8 mouse cellular contexts compared by ENCODE assay signal in genomic region chr6:128842945-128843478, GRCm38 (mm10). TPM values are rescaled to one million over a fixed set of nuclear protein-coding genes. Genes with fewer than 3 reads are reported as not detected.
DNase-seq lines count a peak whose midpoint lies in the region; ATAC-seq and TF ChIP-seq lines count a peak whose summit lies in the region.

No protein-coding gene starts in this region.

- peak overlapping the region; percentile 80 to 85 for H3K4me3 ChIP-seq in ES-E14 (ENCODE audit: insufficient read depth in 1 of 2, low read depth in 1 of 2, low read length in 2 of 2, poor library complexity in 1 of 2, severe bottlenecking in 1 of 2)
- H3K4me3 ChIP-seq in forebrain, embryonic 14.5 days (ENCODE audit: low read depth, low read length), result peak overlapping the region; percentile 76
- H3K4me3 ChIP-seq in liver, postnatal 0 days (ENCODE audit: low read depth, low read length), result peak overlapping the region; percentile 77
- peak overlapping the region; percentile 59 for H3K4me3 ChIP-seq in neural tube, embryonic 13.5 days

- H3K4me2 ChIP-seq in forebrain, embryonic 14.5 days (ENCODE audit: low read length), result peak overlapping the region; percentile 68
- H3K4me2 ChIP-seq in liver, postnatal 0 days (ENCODE audit: low read depth, low read length), result peak overlapping the region; percentile 97
- peak overlapping the region; percentile 82 for H3K4me2 ChIP-seq in neural tube, embryonic 13.5 days

- in situ Hi-C loops in ES-E14 (cut with MboI; ENCODE audit: low sequenced_read_pairs in 2 of 2, unreplicated experiment in 2 of 2), result no loop called here

- ATAC-seq in forebrain, embryonic 14.5 days, result peak; percentile 75
- peak; percentile 65 for ATAC-seq in liver, postnatal 0 days
- ATAC-seq in neural tube, embryonic 13.5 days (ENCODE audit: low read depth), result peak; percentile 85

- peak overlapping the region; percentile 81 for H3K9ac ChIP-seq in ES-E14 (ENCODE audit: insufficient read depth, low read depth, low read length, poor library complexity, severe bottlenecking)
- H3K9ac ChIP-seq in forebrain, embryonic 14.5 days (ENCODE audit: low read length), result peak overlapping the region; percentile 69
- peak overlapping the region; percentile 77 for H3K9ac ChIP-seq in liver, postnatal 0 days (replicated peaks)
- peak overlapping the region; percentile 79 for H3K9ac ChIP-seq in neural tube, embryonic 13.5 days

- peak; percentile 83 for DNase-seq in ES-E14 (ENCODE audit: low read depth, low spot score)
- peak; percentile 92 for DNase-seq in cerebellum, adult 11 months
- peak; percentile 97 for DNase-seq in forebrain, embryonic 14.5 days (ENCODE audit: low spot score)
- DNase-seq in heart, postnatal 14 days, result peak; percentile 88 to 91
- DNase-seq in layer of hippocampus, adult 11-12 months (ENCODE audit: low spot score), result peak; percentile 95
- peak; percentile 93 for DNase-seq in liver, postnatal 0 days
- peak; percentile 97 for DNase-seq in telencephalon, adult 2 months (ENCODE audit: low read depth, low spot score)

- peak; percentile 26; the same call in 1 of the 2 replicates for TF ChIP-seq CTCF in liver, postnatal 0 days (IDR thresholded peaks at IDR 0.05; ENCODE audit: low read depth)

- H3K36me3 ChIP-seq in ES-E14 (ENCODE audit: control insufficient read depth, insufficient read depth, low read length, poor library complexity, severe bottlenecking), result no peaks in the 10 kb centered on the region
- H3K36me3 ChIP-seq in forebrain, embryonic 14.5 days (ENCODE audit: control insufficient read depth, insufficient read depth, low read length), result no peaks in the 10 kb centered on the region
- no peaks in the 10 kb centered on the region for H3K36me3 ChIP-seq in liver, postnatal 0 days (replicated peaks; ENCODE audit: insufficient read depth, low read length)
- no peaks in the 10 kb centered on the region for H3K36me3 ChIP-seq in neural tube, embryonic 13.5 days

- H3K27ac ChIP-seq in ES-E14 (ENCODE audit: insufficient read depth, low read depth, low read length, poor library complexity, severe bottlenecking), result peak overlapping the region; percentile 35; the same call in 1 of the 2 replicates
- peak overlapping the region; percentile 85 for H3K27ac ChIP-seq in forebrain, embryonic 14.5 days (ENCODE audit: low read depth, low read length)
- peak overlapping the region; percentile 86 for H3K27ac ChIP-seq in liver, postnatal 0 days (ENCODE audit: low read depth)
- H3K27ac ChIP-seq in neural tube, embryonic 13.5 days (replicated peaks), result peak overlapping the region; percentile 91

- peaks cover 0 to 5% of the 10 kb centered on the region in 2 experiments; a peak in 2 of 4 replicates for H3K4me1 ChIP-seq in ES-E14 (ENCODE audit: control insufficient read depth in 2 of 2, insufficient read depth in 2 of 2, low read length in 2 of 2, poor library complexity in 1 of 2)
- H3K4me1 ChIP-seq in forebrain, embryonic 14.5 days (ENCODE audit: control insufficient read depth, insufficient read depth, low read length), result peaks cover 6% of the 10 kb centered on the region
- H3K4me1 ChIP-seq in liver, postnatal 0 days (ENCODE audit: insufficient read depth), result peaks cover 13% of the 10 kb centered on the region; the same call in 1 of the 2 replicates
- H3K4me1 ChIP-seq in neural tube, embryonic 13.5 days (replicated peaks), result peaks cover 24% of the 10 kb centered on the region

- intact Hi-C loops in heart, postnatal 14 days (cut with DNase I), result loop anchor here (10.0 kb wide), 1 partner anchor 692 kb away; the partner anchor contains the start of gene Gabarapl1

- 0% methylated on average over 44 of the region's 44 CpGs for WGBS in forebrain, embryonic 14.5 days
- under 1% methylated on average over 44 of the region's 44 CpGs for WGBS in liver, postnatal 0 days (ENCODE audit: insufficient replicate concordance)
- WGBS in neural tube, embryonic 13.5 days, result under 1% methylated on average over 44 of the region's 44 CpGs

- no peaks in the 10 kb centered on the region for H3K9me3 ChIP-seq in ES-E14 (ENCODE audit: control insufficient read depth, insufficient read depth, low read depth, low read length)
- no peaks in the 10 kb centered on the region for H3K9me3 ChIP-seq in forebrain, embryonic 14.5 days (replicated peaks; ENCODE audit: control insufficient read depth, low read length)
- H3K9me3 ChIP-seq in liver, postnatal 0 days (ENCODE audit: low read length), result no peaks in the 10 kb centered on the region
- no peaks in the 10 kb centered on the region for H3K9me3 ChIP-seq in neural tube, embryonic 13.5 days

- no peak for TF ChIP-seq EP300 in liver, postnatal 0 days (IDR thresholded peaks at IDR 0.05; ENCODE audit: low read depth)

- H3K27me3 ChIP-seq in forebrain, embryonic 14.5 days (replicated peaks; ENCODE audit: control insufficient read depth, insufficient read depth, low read length), result no peaks in the 10 kb centered on the region
- no peaks in the 10 kb centered on the region for H3K27me3 ChIP-seq in liver, postnatal 0 days (ENCODE audit: insufficient read depth, low read length)
- no peaks in the 10 kb centered on the region for H3K27me3 ChIP-seq in neural tube, embryonic 13.5 days

TF ChIP-seq in ES-E14, 5 proteins besides CTCF, POLR2A, EP300 and RAD21:
- TF ChIP-seq MAFK (IDR thresholded peaks at IDR 0.05; ENCODE audit: insufficient read depth, low read depth, low read length) (peak; percentile 83), ZNF384 (IDR thresholded peaks at IDR 0.05; ENCODE audit: low read depth, low read length) (no peak), ZC3H11A (IDR thresholded peaks at IDR 0.05; ENCODE audit: borderline replicate concordance, low read depth, low read length) (no peak), HCFC1 (IDR thresholded peaks at IDR 0.05; ENCODE audit: borderline replicate concordance, insufficient read depth, low read length) (0 out of 2 replicates have a peak, but pooled peaks have one; percentile 7), CHD2 (IDR thresholded peaks at IDR 0.05; ENCODE audit: low read depth, low read length) (0 out of 2 replicates have a peak, but pooled peaks have one; percentile 21)
TF ChIP-seq in ES-E14: peak in this region for 3.

RNA-seq across cellular contexts. Expression of gene Klrb1b, which starts 16.9 kb away (rescaled TPM):
- total RNA-seq in ES-E14 (2012; rRNA removed), result not detected in 2 replicates
- polyA plus RNA-seq in forebrain, embryonic 14.5 days (2014; fragmentation: Nextera tagmentation; extraction: Ambion mirVana), result not detected in 2 replicates
- total RNA-seq in heart, postnatal 14 days (2021), result under 1 TPM in 1 of 2 experiments, not detected in 1; 0.17 TPM
- 0.32 and 0.39 TPM in 2 replicates for polyA plus RNA-seq in liver, postnatal 0 days (2015; fragmentation: Nextera tagmentation; extraction: Ambion mirVana)
- not detected in 2 replicates for polyA plus RNA-seq in neural tube, embryonic 13.5 days (2015; fragmentation: Nextera tagmentation; extraction: Ambion mirVana)

RNA-seq across cellular contexts. Expression of gene Gm44511, which starts 16.9 kb away (rescaled TPM):
- not detected in 2 replicates for total RNA-seq in ES-E14 (2012; rRNA removed)
- not detected in 2 replicates for polyA plus RNA-seq in forebrain, embryonic 14.5 days (2014; fragmentation: Nextera tagmentation; extraction: Ambion mirVana)
- total RNA-seq in heart, postnatal 14 days (2021), result not detected
- not detected in 2 replicates for polyA plus RNA-seq in liver, postnatal 0 days (2015; fragmentation: Nextera tagmentation; extraction: Ambion mirVana)
- polyA plus RNA-seq in neural tube, embryonic 13.5 days (2015; fragmentation: Nextera tagmentation; extraction: Ambion mirVana), result not detected in 2 replicates

RNA-seq across cellular contexts. Expression of gene Clec2i, which starts 44.4 kb away (rescaled TPM):
- 0.16 and 0.18 TPM in 2 replicates for total RNA-seq in ES-E14 (2012; rRNA removed)
- not detected in 2 replicates for polyA plus RNA-seq in forebrain, embryonic 14.5 days (2014; fragmentation: Nextera tagmentation; extraction: Ambion mirVana)
- total RNA-seq in heart, postnatal 14 days (2021), result under 1 TPM; 0.19 to 0.68 TPM
- 0.11 and 0.27 TPM in 2 replicates for polyA plus RNA-seq in liver, postnatal 0 days (2015; fragmentation: Nextera tagmentation; extraction: Ambion mirVana)
- not detected in 2 replicates for polyA plus RNA-seq in neural tube, embryonic 13.5 days (2015; fragmentation: Nextera tagmentation; extraction: Ambion mirVana)

RNA-seq across cellular contexts. Expression of gene BC035044, which starts 47.9 kb away (rescaled TPM):
- total RNA-seq in ES-E14 (2012; rRNA removed), result not detected in 2 replicates
- polyA plus RNA-seq in forebrain, embryonic 14.5 days (2014; fragmentation: Nextera tagmentation; extraction: Ambion mirVana), result 0.52 and 0.65 TPM in 2 replicates
- total RNA-seq in heart, postnatal 14 days (2021), result under 1 TPM; 0.45 to 0.93 TPM
- polyA plus RNA-seq in liver, postnatal 0 days (2015; fragmentation: Nextera tagmentation; extraction: Ambion mirVana), result 10.5 and 11.9 TPM in 2 replicates
- 0.62 and 0.68 TPM in 2 replicates for polyA plus RNA-seq in neural tube, embryonic 13.5 days (2015; fragmentation: Nextera tagmentation; extraction: Ambion mirVana)

RNA-seq across cellular contexts. Expression of gene Klrb1c, which starts 54.0 kb away (rescaled TPM):
- total RNA-seq in ES-E14 (2012; rRNA removed), result 0.13 TPM in 1 of 2 replicates, not detected in the other
- not detected in 2 replicates for polyA plus RNA-seq in forebrain, embryonic 14.5 days (2014; fragmentation: Nextera tagmentation; extraction: Ambion mirVana)
- total RNA-seq in heart, postnatal 14 days (2021), result under 1 TPM in 1 of 2 experiments, not detected in 1; 0.12 TPM
- 0.64 and 1.1 TPM in 2 replicates for polyA plus RNA-seq in liver, postnatal 0 days (2015; fragmentation: Nextera tagmentation; extraction: Ambion mirVana)
- polyA plus RNA-seq in neural tube, embryonic 13.5 days (2015; fragmentation: Nextera tagmentation; extraction: Ambion mirVana), result 0.10 TPM in 1 of 2 replicates, not detected in the other

Comparison
In these comparisons a context has a peak if more than half of its experiments do, and no peak if none do; other contexts are left out.
1. Peak in every context shown above with its lines: DNase-seq, ATAC-seq, H3K4me3 ChIP-seq and H3K27ac ChIP-seq.
2. H3K27ac ChIP-seq: peak in every context shown above with its lines; median percentile 91 in neural tube, embryonic 13.5 days; 86 in liver, postnatal 0 days; 85 in forebrain, embryonic 14.5 days; 35 in ES-E14.